Mouse (Mus musculus) spleen, adult 18-20 months (tissue): ENCODE measurements around the gene Apba1.

ENCODE experiments used
- DNase-seq, 2 experiments: peaks; one replicate each; pipeline ENCODE4 v3.0.0; 2022; ENCODE audit warnings: mixed read lengths in 2 of 2

Gene Apba1

DNA sequence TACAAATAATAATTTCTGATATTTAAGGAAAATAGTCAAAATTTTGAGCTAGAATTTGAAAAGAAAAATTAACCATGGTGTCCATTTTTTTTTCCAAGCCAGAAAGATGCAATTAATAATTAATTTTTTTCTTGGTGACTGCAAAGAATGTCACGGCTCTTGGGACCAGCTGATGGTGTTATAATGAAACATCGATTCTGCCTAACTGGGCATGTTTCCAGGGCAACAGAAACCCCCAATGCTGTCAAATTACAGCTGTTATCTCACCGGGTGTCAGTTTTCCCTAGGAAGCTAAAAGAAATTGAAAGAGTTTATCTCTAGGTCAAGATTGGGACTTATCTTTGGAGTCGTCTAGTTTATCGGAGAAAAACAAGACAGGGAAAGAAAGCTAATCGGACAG lies 225.5 kb downstream of the Apba1 start:
- no peak for DNase-seq

DNA sequence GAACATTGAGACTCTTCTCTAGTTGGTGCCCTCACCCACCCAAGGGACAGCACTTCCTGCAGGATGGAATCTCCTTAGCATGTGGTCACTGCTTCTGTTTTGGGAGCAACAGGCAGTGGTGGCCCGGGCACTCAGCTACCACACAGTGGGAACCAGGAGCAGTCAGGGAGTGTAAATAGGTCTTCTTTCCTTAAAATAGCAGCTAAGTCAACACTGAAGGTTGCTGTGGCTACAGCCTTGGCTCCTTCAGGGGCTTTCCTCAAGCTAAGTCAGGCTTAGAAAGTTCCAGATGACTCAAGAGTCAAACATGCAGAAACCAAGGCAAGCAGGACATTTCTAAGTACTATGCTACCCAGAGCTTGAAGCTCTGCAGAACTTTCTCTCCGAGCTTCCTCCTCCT lies 228.6 kb downstream of the Apba1 start:
- no peak for DNase-seq

DNA sequence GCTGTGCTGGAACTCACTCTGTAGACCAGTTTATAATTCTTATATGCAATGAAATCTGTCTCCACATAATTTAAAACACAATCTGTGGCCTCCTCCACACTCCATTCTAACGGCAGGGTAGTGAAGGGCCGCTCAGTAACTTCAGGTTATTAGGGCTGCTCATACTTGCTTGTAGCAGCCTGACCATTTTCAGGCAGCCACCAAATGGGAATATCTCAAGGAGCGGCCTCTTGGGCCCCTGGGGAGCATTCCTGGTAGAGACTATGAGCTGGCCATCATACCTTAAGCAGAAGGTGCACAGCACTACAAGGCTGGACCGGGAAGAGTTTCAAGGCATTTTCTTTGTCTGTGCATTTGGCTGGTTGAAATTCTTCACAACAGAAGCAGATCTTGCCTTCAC lies 229.5 kb downstream of the Apba1 start:
- no peak for DNase-seq

DNA sequence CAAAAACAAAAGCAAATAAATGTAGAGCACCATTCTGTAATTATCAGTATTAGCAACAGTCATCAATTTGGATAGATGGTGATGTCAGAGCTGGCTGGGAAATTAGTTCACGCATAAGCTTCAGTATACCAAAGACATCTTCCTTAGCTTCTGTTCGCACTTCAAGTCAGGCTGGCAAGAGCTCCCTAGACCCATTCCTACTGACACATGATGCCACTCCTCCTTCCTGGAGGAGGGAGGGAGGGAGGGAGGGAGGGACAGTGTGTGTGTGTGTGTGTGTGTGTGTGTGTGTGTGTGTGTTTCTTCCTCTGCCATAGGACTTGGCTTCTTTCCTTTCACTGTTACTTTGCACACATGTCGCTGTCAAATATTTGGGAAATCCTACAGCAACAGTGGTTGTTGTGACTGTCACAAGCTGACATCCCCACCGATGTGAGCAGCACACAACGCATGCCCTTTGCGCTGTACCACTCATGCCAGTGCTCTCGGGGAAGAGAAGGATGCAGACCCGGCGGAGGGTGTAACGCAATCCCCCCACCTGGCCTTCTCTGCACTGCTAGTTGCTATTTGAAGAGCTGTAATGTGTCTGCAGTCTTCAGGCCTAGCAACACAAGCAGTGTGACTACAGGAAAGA lies 237.2 kb downstream of the Apba1 start:
- DNase-seq: no peak
